Mouse (Mus musculus) midbrain, embryonic 14.5 days (tissue): Measurements from ENCODE around the gene Cx3cr1. TPM values are rescaled to one million over a fixed set of nuclear protein-coding genes. Genes with fewer than 3 reads are reported as not detected.
A peak's percentile ranks its signal among the peaks of the same experiment; 100 is the strongest.

Source experiments
- ATAC-seq: fragments of 200-750 bp; cut with Nextera tagmentation; 2 replicates; pipeline ENCODE4 v1.8.0; 2017; ENCODE audit warnings: moderate number of reproducible peaks, moderate library complexity; ENCODE audit not compliant: low FRiP score, low TSS enrichment
- DNase-seq: peaks from one replicate; pipeline ENCODE4 v3.0.0-alpha.2; 2015
- H3K27ac ChIP-seq: fragments of 300-500 bp; sonication (generic); replicated peaks from 2 replicates; pipeline ENCODE4 v1.5.1; 2014; ENCODE audit warnings: mild to moderate bottlenecking, low read depth, low read length, moderate library complexity
- H3K27me3 ChIP-seq: fragments of 300-500 bp; sonication (generic); 2 replicates; pipeline ENCODE4 v1.6.1; 2014; ENCODE audit warnings: low read length, control low read depth, mixed read lengths; ENCODE audit not compliant: control insufficient read depth, insufficient read depth
- H3K36me3 ChIP-seq: fragments of 300-500 bp; sonication (generic); 2 replicates; pipeline ENCODE4 v1.6.1; 2014; ENCODE audit warnings: low read length, control low read depth; ENCODE audit not compliant: control insufficient read depth, insufficient read depth
- H3K4me1 ChIP-seq: fragments of 300-500 bp; sonication (generic); 2 replicates; pipeline ENCODE4 v1.6.1; 2014; ENCODE audit warnings: mild to moderate bottlenecking, antibody characterized with exemption, low read length, control low read depth; ENCODE audit not compliant: control insufficient read depth, insufficient read depth
- H3K4me2 ChIP-seq: fragments of 300-500 bp; sonication (generic); 2 replicates; pipeline ENCODE4 v1.6.1; 2014; ENCODE audit warnings: mild to moderate bottlenecking, low read length, moderate library complexity
- H3K4me3 ChIP-seq: fragments of 300-500 bp; sonication (generic); replicated peaks from 2 replicates; pipeline ENCODE4 v1.5.1; 2014; ENCODE audit warnings: low read depth, low read length
- H3K9ac ChIP-seq: fragments of 300-500 bp; sonication (generic); replicated peaks from 2 replicates; pipeline ENCODE4 v1.6.1; 2014; ENCODE audit warnings: mild to moderate bottlenecking, low read length, moderate library complexity
- H3K9me3 ChIP-seq: fragments of 300-500 bp; sonication (generic); 2 replicates; pipeline ENCODE4 v1.6.1; 2016; ENCODE audit warnings: low read length, control low read depth, mixed read lengths; ENCODE audit not compliant: control insufficient read depth
- WGBS: fragments of 180-500 bp; shearing (Covaris S2); extraction: QIAGEN DNeasy Blood & Tissue Kit; methylation state at CpG from one replicate; pipeline ENCODE4 v1.1.7; 2014; 5-methylcytosine and 5-hydroxymethylcytosine counted together
- polyA plus RNA-seq: library from polyadenylated mRNA; unstranded; fragments of >200 nt; fragmentation: Nextera tagmentation; extraction: Ambion mirVana; gene quantifications from 2 replicates; pipeline ENCODE4 v1.2.1, GENCODE M21; 2014

Gene Cx3cr1
- polyA plus RNA-seq, 1 experiment from 2014 or later, result 5.0 TPM

DNA sequence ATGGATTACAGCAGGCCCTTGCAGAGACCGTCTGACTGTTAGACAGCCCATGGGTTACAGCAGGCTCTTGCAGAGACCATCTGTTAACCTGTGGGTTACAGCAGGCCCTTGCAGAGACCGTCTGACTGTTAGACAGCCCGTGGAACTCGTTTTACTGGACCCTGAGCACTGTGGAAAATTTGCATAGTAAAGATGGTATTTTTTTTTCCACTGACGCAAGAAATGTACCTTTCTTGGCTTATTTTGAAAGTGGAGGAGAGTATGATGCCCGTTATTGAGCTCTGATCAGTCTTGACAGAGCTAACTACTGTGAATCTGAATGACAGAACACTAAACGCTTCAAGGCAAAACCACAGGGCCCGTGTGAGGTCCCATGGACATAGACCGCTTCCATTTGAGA lies 13.5 kb downstream of the Cx3cr1 start:
- WGBS, result 84% methylated on average over 9 of the region's 9 CpGs
- no peaks in the 10 kb centered on the region for H3K9me3 ChIP-seq
- H3K27me3 ChIP-seq, result no peaks in the 10 kb centered on the region
- H3K4me3 ChIP-seq, result no peak overlapping the region
- H3K36me3 ChIP-seq, result no peaks in the 10 kb centered on the region
- H3K4me2 ChIP-seq, result no peak overlapping the region
- no peak overlapping the region for H3K9ac ChIP-seq
- H3K4me1 ChIP-seq, result no peaks in the 10 kb centered on the region
- DNase-seq (no peak), ATAC-seq (no peak)
- no peak overlapping the region for H3K27ac ChIP-seq

DNA sequence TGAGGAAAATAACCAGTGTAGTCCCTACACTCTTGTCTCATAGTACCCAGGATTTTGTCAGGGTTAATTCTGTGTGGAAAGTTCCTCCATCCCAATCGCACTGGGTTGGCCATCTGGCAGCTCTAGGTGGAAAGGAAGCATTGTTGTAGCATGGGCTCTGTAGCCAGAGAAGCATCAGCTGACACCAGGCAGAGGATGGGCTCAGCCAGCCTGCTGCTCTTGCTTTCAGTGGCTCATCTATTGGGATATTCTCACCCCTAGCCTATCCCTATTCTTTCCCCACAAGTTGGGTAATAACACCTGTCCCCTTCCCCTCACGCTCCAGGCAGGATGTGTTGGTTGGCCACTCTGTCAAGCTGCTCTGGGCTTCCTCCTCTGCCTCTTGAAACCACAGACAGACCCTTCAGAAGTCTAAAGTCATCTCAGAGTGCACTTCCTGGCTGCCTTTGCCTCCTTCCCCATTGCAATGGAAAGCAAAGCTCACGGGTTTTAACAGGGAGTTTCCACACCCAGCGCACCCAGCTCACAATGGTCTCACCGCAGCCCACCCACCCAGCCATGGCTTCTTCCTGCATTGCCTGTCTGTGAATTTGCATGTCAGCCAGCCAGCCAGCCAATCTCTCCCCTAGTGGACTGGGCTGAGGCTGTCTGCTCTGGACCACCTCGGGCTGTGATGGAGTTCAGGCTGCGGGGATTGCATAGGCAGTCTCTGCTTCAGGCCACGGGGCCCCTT lies 15.0 kb downstream of the Cx3cr1 start:
- Histone ChIP-seq H3K4me3 (no peak overlapping the region), H3K27ac (no peak overlapping the region), H3K4me1 (no peaks in the 10 kb centered on the region), H3K36me3 (no peaks in the 10 kb centered on the region), H3K9ac (0 out of 2 replicates have a peak overlapping the region, but pooled peaks have one; percentile 1), H3K9me3 (no peaks in the 10 kb centered on the region), H3K4me2 (no peak overlapping the region), H3K27me3 (no peaks in the 10 kb centered on the region)
- DNase-seq (peak; percentile 33), ATAC-seq (no peak)
- WGBS, result 36% methylated on average over 8 of the region's 8 CpGs

DNA sequence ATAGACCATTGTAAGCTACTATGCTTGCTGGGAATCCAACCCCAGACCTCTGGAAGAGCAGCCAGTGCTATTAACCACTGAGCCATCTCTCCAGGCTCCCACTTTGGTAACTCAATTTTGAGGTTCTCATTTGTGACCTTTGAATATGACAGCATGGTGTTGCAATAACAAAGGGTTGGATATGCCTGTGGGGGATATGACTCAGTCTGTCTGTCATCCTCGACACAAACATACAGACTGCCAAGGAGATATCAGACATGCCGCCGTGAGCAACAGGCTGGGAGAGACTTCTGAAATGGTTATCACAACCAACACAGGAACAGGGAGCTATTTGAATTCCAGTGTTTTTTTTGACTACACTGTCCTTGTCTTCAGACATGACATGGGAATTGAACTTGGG lies 20.3 kb downstream of the Cx3cr1 start:
- Histone ChIP-seq H3K27me3 (no peaks in the 10 kb centered on the region), H3K4me3 (no peak overlapping the region), H3K4me1 (no peaks in the 10 kb centered on the region), H3K9ac (no peak overlapping the region), H3K9me3 (no peaks in the 10 kb centered on the region), H3K27ac (no peak overlapping the region), H3K4me2 (no peak overlapping the region), H3K36me3 (no peaks in the 10 kb centered on the region)
- ATAC-seq, result no peak
- no peak for DNase-seq
- WGBS, result 82% methylated on average over 3 of the region's 3 CpGs

DNA sequence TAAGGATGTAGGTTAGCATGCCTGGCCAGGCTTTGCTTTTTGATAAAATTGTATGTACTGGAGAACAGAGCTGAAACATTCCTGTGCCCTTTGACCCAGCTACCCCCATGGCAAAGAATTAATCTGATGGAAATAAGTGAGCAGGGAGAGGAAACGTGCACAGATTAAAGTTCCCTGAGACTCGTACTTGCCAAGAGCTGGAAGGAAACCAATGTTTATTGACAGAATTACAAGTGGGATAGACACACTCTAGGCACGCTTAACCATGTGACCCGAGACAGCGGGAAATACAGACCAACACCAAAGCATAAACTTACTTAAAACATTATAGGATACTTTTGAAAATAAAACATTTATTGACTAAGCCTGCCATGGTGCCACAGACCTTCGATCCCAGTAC lies 21.2 kb downstream of the Cx3cr1 start:
- no peak overlapping the region for H3K4me3 ChIP-seq
- no peak for ATAC-seq
- no peak overlapping the region for H3K27ac ChIP-seq
- no peaks in the 10 kb centered on the region for H3K36me3 ChIP-seq
- H3K4me1 ChIP-seq, result no peaks in the 10 kb centered on the region
- 76% methylated on average over 6 of the region's 6 CpGs for WGBS
- no peaks in the 10 kb centered on the region for H3K27me3 ChIP-seq
- no peak for DNase-seq
- H3K9me3 ChIP-seq, result no peaks in the 10 kb centered on the region
- H3K4me2 ChIP-seq, result no peak overlapping the region
- no peak overlapping the region for H3K9ac ChIP-seq

DNA sequence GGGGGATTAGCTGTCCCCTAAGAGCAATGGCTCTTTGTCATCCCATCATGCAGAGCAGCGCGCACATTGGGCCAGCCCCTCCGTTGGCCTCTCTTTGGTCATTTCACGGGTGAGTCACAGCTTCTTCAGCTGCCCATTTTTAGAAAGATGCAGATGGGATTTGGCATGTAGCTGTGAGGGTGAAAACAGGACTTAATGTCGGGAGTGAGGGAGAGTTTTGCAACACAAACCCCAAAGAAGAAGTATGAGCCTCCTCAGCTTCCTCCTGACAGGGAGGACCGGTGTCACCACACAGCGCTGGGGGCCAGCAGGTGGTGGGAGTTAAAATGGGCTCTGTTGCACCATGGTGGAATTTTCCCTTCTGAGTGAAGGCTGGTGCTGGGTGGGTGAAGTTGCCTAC lies 26.6 kb downstream of the Cx3cr1 start:
- Histone ChIP-seq H3K36me3 (no peaks in the 10 kb centered on the region), H3K27me3 (no peaks in the 10 kb centered on the region), H3K9me3 (no peaks in the 10 kb centered on the region), H3K4me3 (no peak overlapping the region), H3K4me1 (no peaks in the 10 kb centered on the region), H3K4me2 (no peak overlapping the region), H3K9ac (no peak overlapping the region), H3K27ac (no peak overlapping the region)
- ATAC-seq, result no peak
- DNase-seq, result no peak
- 75% methylated on average over 7 of the region's 7 CpGs for WGBS

DNA sequence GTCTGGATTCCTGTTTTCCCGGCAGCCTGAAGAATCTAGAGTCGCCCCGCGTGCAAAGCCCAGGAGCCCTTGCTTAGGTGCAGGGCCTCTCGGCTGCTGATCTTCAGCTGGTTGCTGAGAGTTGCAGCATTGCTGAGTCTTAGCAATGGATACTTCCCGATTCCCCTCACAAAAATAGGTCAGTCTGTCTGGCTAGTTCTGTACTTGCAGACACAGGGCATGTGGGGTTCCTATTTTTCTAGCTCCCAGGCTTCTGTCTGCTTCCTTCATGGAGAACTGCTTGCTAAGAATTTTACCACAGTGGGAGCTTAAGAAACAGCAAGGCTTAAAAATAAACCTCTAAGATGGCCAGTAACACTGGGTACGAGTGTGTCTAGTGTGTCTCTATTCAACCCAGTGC lies 32.3 kb downstream of the Cx3cr1 start:
- no peak overlapping the region for H3K27ac ChIP-seq
- H3K27me3 ChIP-seq, result no peaks in the 10 kb centered on the region
- 84% methylated on average over 7 of the region's 7 CpGs for WGBS
- no peak for ATAC-seq
- H3K4me3 ChIP-seq, result no peak overlapping the region
- H3K4me2 ChIP-seq, result no peak overlapping the region
- H3K9ac ChIP-seq, result no peak overlapping the region
- DNase-seq, result no peak
- no peaks in the 10 kb centered on the region for H3K9me3 ChIP-seq
- H3K36me3 ChIP-seq, result no peaks in the 10 kb centered on the region
- H3K4me1 ChIP-seq, result no peaks in the 10 kb centered on the region

DNA sequence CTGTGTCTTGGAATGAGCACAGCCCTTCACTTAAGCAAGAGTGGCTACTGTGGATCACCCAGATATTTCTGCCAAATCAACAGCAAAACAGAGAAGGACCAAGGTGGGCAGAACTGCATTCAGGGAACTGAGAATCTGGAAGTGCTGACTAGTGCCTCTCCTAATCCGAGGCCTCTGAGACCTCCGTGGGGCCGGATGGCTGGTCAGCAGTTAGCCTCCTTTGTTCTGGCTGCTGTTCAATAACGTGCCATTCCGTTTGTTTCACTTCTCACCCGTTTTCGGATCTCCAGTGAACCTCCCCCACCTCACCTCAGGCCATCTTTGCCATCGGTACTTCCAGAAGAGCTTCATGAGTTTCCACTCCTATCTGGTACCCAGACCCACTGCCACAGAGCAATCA lies 35.3 kb downstream of the Cx3cr1 start:
- H3K27me3 ChIP-seq, result no peaks in the 10 kb centered on the region
- ATAC-seq, result no peak
- WGBS, result 65% methylated on average over 8 of the region's 8 CpGs
- H3K36me3 ChIP-seq, result no peaks in the 10 kb centered on the region
- H3K9ac ChIP-seq, result no peak overlapping the region
- no peaks in the 10 kb centered on the region for H3K9me3 ChIP-seq
- DNase-seq, result no peak
- no peak overlapping the region for H3K4me2 ChIP-seq
- no peak overlapping the region for H3K27ac ChIP-seq
- no peak overlapping the region for H3K4me3 ChIP-seq
- no peaks in the 10 kb centered on the region for H3K4me1 ChIP-seq

DNA sequence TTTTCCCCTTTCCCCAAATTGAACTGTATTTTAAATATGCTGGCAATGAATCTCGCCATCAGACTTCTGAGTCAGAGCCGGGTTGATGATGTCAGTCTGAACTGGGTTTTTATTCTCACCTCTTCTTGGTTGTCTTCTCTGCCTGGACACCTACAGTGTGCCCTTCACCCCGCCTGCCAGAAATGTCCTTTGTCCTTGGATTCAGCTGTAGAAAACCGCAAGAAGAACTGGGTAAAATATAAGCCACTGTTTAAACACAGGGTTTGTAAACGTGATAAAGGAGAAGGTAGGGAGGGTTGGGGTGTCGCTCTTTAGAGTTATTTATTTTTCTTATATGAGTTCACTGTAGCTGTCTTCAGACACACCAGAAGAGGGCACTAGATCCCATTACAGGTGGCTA lies 37.0 kb downstream of the Cx3cr1 start:
- H3K36me3 ChIP-seq, result no peaks in the 10 kb centered on the region
- no peak overlapping the region for H3K4me3 ChIP-seq
- H3K4me1 ChIP-seq, result no peaks in the 10 kb centered on the region
- 91% methylated on average over 6 of the region's 6 CpGs for WGBS
- H3K27me3 ChIP-seq, result no peaks in the 10 kb centered on the region
- H3K4me2 ChIP-seq, result no peak overlapping the region
- no peak overlapping the region for H3K27ac ChIP-seq
- H3K9me3 ChIP-seq, result no peaks in the 10 kb centered on the region
- no peak overlapping the region for H3K9ac ChIP-seq
- ATAC-seq (no peak), DNase-seq (no peak)

DNA sequence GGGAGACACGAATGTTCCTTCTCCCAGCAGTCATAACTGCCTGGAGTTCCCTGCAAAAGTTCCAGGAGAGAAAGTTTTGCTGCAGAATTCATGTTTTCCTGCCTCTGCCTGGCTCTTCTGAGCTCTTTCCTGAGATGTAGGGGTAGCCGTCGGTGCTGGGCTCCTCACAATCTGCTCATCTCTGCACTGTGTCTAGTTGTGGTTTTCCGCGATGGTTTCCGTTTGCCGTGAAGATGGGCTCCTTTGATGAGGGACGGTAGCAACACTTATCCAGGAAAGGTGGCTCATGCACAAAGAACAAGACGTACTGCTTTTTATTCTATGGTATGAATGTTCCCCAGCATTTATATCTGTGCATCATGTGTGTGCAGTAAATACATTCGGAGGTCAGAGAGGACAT lies 39.3 kb downstream of the Cx3cr1 start:
- Histone ChIP-seq H3K4me3 (no peak overlapping the region), H3K4me1 (no peaks in the 10 kb centered on the region), H3K9me3 (no peaks in the 10 kb centered on the region), H3K27ac (no peak overlapping the region), H3K9ac (no peak overlapping the region), H3K27me3 (no peaks in the 10 kb centered on the region), H3K4me2 (no peak overlapping the region), H3K36me3 (no peaks in the 10 kb centered on the region)
- 89% methylated on average over 10 of the region's 10 CpGs for WGBS
- ATAC-seq (no peak), DNase-seq (no peak)
